Mouse (Mus musculus) neural tube, embryonic 13.5 days (tissue): ENCODE results near the gene Tns1. TPM values are rescaled to one million over a fixed set of nuclear protein-coding genes. Genes with fewer than 3 reads are reported as not detected.

Source experiments
- ATAC-seq: fragments of 200-750 bp; cut with Nextera tagmentation; 2 replicates; pipeline ENCODE4 v1.8.0; 2017; ENCODE audit warnings: low read depth, mild to moderate bottlenecking, moderate TSS enrichment, moderate library complexity
- H3K27ac ChIP-seq: fragments of 300-500 bp; sonication (generic); replicated peaks from 2 replicates; pipeline ENCODE4 v1.5.1; 2015; ENCODE audit warnings: moderate library complexity, mild to moderate bottlenecking, inconsistent platforms
- H3K27me3 ChIP-seq: fragments of 300-500 bp; sonication (generic); 2 replicates; pipeline ENCODE4 v1.6.1; 2015; ENCODE audit warnings: mild to moderate bottlenecking, inconsistent platforms
- H3K36me3 ChIP-seq: fragments of 300-500 bp; sonication (generic); 2 replicates; pipeline ENCODE4 v1.6.1; 2015; ENCODE audit warnings: mild to moderate bottlenecking, inconsistent platforms
- H3K4me1 ChIP-seq: fragments of 300-500 bp; sonication (generic); replicated peaks from 2 replicates; pipeline ENCODE4 v1.6.1; 2015; ENCODE audit warnings: inconsistent platforms
- H3K4me2 ChIP-seq: fragments of 300-500 bp; sonication (generic); 2 replicates; pipeline ENCODE4 v1.6.1; 2015; ENCODE audit warnings: inconsistent platforms, mild to moderate bottlenecking, moderate library complexity
- H3K4me3 ChIP-seq: fragments of 300-500 bp; sonication (generic); 2 replicates; pipeline ENCODE4 v1.5.1; 2015; ENCODE audit warnings: mild to moderate bottlenecking, inconsistent platforms
- H3K9ac ChIP-seq: fragments of 300-500 bp; sonication (generic); 2 replicates; pipeline ENCODE4 v1.6.1; 2015; ENCODE audit warnings: moderate library complexity, mild to moderate bottlenecking, inconsistent platforms
- H3K9me3 ChIP-seq: fragments of 300-500 bp; sonication (generic); 2 replicates; pipeline ENCODE4 v1.6.1; 2016; ENCODE audit warnings: inconsistent platforms
- WGBS: fragments of 180-500 bp; shearing (Covaris S2); methylation state at CpG from one replicate; pipeline ENCODE4 v1.1.7; 2015; 5-methylcytosine and 5-hydroxymethylcytosine counted together
- polyA plus RNA-seq: library from polyadenylated mRNA; unstranded; fragments of >200 nt; fragmentation: Nextera tagmentation; extraction: Ambion mirVana; gene quantifications from 2 replicates; pipeline ENCODE4 v1.2.1, GENCODE M21; 2015

Gene Tns1
- polyA plus RNA-seq, 1 experiment from 2014 or later: 15.8 TPM

GRCm38 (mm10) chr1:73913071-73914005, 210.9 kb downstream of the Tns1 start:
- no peak overlapping the region for H3K27ac ChIP-seq
- no peak for ATAC-seq
- H3K9ac ChIP-seq: no peak overlapping the region; the same call in 1 of the 2 replicates
- H3K36me3 ChIP-seq: peaks cover 9% of the 10 kb centered on the region
- peaks cover 16% of the 10 kb centered on the region for H3K4me1 ChIP-seq
- no peak overlapping the region for H3K4me2 ChIP-seq
- 75% methylated on average over 19 of the region's 19 CpGs for WGBS
- no peaks in the 10 kb centered on the region for H3K9me3 ChIP-seq
- H3K27me3 ChIP-seq: no peaks in the 10 kb centered on the region
- no peak overlapping the region for H3K4me3 ChIP-seq

DNA sequence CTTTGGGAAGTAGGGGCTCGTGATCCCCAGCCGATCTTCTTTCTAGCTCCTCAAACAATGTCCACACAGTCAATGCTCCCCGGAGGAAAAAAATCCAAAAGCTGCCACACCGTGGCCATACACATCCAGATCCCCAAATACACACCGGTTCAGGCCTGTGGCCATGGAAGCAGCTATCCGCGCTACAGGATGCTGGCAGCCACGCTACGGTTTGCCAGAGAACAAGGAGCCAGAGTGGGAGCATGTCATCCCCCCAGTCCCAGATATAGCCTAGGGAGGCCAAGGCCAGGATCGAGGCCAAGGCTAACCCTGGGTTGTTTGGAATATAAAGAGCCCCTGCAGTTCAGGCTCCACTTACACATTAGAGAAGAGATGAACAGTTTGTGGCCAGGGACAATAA, 211.8 kb downstream of the Tns1 start:
- Histone ChIP-seq H3K4me2 (no peak overlapping the region), H3K4me1 (peaks cover 16% of the 10 kb centered on the region), H3K36me3 (peaks cover 9% of the 10 kb centered on the region), H3K27ac (no peak overlapping the region), H3K9ac (no peak overlapping the region), H3K4me3 (no peak overlapping the region), H3K27me3 (no peaks in the 10 kb centered on the region), H3K9me3 (no peaks in the 10 kb centered on the region)
- no peak for ATAC-seq
- 80% methylated on average over 10 of the region's 10 CpGs for WGBS

DNA sequence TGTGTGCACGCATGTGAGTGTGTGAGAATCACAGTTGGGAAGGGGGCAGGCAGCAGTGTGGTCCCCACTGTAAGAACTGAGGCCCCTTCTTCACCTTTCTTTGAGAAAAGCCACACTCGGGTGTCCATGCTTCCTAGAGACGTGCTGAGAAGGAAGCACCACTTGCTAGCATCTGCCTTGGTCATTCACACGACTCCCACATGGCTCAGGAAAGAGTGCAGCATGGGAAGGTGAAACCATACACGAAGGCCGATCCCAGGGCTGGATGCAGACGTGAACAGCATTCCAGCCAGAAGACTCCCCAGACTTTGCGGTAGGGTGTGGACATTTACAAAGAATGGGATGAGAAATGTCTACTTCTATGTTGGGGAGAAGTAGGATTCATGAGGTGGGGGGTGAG, 212.3 kb downstream of the Tns1 start:
- Histone ChIP-seq H3K36me3 (peaks cover 4% of the 10 kb centered on the region), H3K4me1 (peaks cover 16% of the 10 kb centered on the region), H3K4me3 (no peak overlapping the region), H3K27me3 (no peaks in the 10 kb centered on the region), H3K27ac (no peak overlapping the region), H3K9ac (no peak overlapping the region), H3K9me3 (no peaks in the 10 kb centered on the region), H3K4me2 (no peak overlapping the region)
- ATAC-seq: no peak
- WGBS: 90% methylated on average over 8 of the region's 8 CpGs

GRCm38 (mm10) chr1:73910701-73911100, 213.5 kb downstream of the Tns1 start:
- ATAC-seq: no peak
- Histone ChIP-seq H3K4me1 (peaks cover 24% of the 10 kb centered on the region), H3K4me2 (no peak overlapping the region), H3K9me3 (no peaks in the 10 kb centered on the region), H3K36me3 (no peaks in the 10 kb centered on the region), H3K27ac (no peak overlapping the region), H3K9ac (no peak overlapping the region), H3K4me3 (no peak overlapping the region), H3K27me3 (no peaks in the 10 kb centered on the region)
- WGBS: 87% methylated on average over 8 of the region's 8 CpGs

DNA sequence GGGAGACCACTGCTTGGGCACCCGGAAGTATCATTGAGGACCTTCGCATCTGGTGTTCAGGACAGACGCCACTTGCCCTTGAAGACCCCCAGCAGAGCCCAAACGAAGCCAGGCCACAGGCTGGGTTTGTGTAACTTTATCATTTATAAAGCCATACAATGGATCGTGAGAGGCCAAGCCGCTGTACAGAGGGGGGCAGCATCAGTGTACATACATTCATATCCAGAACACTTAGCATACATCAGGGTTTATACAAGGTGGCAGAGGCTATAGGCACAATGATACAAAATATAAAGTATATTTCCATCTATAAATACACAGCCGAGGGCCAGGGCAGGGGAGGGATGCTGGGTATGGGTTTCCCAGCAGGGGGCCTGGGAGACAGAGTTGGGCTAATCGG, 214.1 kb downstream of the Tns1 start:
- Histone ChIP-seq H3K4me1 (peaks cover 27% of the 10 kb centered on the region), H3K4me3 (no peak overlapping the region), H3K9ac (no peak overlapping the region), H3K27ac (no peak overlapping the region), H3K4me2 (no peak overlapping the region), H3K9me3 (no peaks in the 10 kb centered on the region), H3K27me3 (no peaks in the 10 kb centered on the region), H3K36me3 (no peaks in the 10 kb centered on the region)
- 81% methylated on average over 8 of the region's 8 CpGs for WGBS
- ATAC-seq: no peak

- peaks cover 26% of the 10 kb centered on the region for H3K4me1 ChIP-seq
- 60% methylated on average over 2 of the region's 2 CpGs for WGBS
- no peak overlapping the region for H3K4me2 ChIP-seq
- H3K9ac ChIP-seq: no peak overlapping the region
- no peak overlapping the region for H3K27ac ChIP-seq
- no peaks in the 10 kb centered on the region for H3K9me3 ChIP-seq
- no peaks in the 10 kb centered on the region for H3K36me3 ChIP-seq
- no peak for ATAC-seq
- H3K4me3 ChIP-seq: no peak overlapping the region
- H3K27me3 ChIP-seq: no peaks in the 10 kb centered on the region
Observed at GRCm38 (mm10) chr1:73909191-73909983, 214.9 kb downstream of the Tns1 start.

GRCm38 (mm10) chr1:73908081-73908960, 215.9 kb downstream of the Tns1 start:
- WGBS: 71% methylated on average over 13 of the region's 13 CpGs
- Histone ChIP-seq H3K27ac (no peak overlapping the region), H3K4me3 (no peak overlapping the region), H3K4me1 (peaks cover 18% of the 10 kb centered on the region; the same call in 1 of the 2 replicates), H3K9ac (no peak overlapping the region), H3K36me3 (no peaks in the 10 kb centered on the region), H3K9me3 (no peaks in the 10 kb centered on the region), H3K4me2 (no peak overlapping the region), H3K27me3 (no peaks in the 10 kb centered on the region)
- no peak for ATAC-seq

- WGBS: 92% methylated on average over 28 of the region's 28 CpGs
- Histone ChIP-seq H3K36me3 (no peaks in the 10 kb centered on the region), H3K4me1 (peaks cover 20% of the 10 kb centered on the region), H3K4me3 (no peak overlapping the region), H3K27ac (no peak overlapping the region), H3K4me2 (no peak overlapping the region), H3K9me3 (no peaks in the 10 kb centered on the region), H3K9ac (no peak overlapping the region), H3K27me3 (no peaks in the 10 kb centered on the region)
- ATAC-seq: no peak
Observed at GRCm38 (mm10) chr1:73907166-73907565, 217.1 kb downstream of the Tns1 start.

GRCm38 (mm10) chr1:73906376-73906775, 217.9 kb downstream of the Tns1 start:
- Histone ChIP-seq H3K27me3 (no peaks in the 10 kb centered on the region), H3K27ac (no peak overlapping the region), H3K9ac (no peak overlapping the region), H3K4me3 (no peak overlapping the region), H3K36me3 (no peaks in the 10 kb centered on the region), H3K9me3 (no peaks in the 10 kb centered on the region), H3K4me1 (peaks cover 20% of the 10 kb centered on the region), H3K4me2 (no peak overlapping the region)
- 63% methylated on average over 6 of the region's 6 CpGs for WGBS
- no peak for ATAC-seq

GRCm38 (mm10) chr1:73905811-73906190, 218.4 kb downstream of the Tns1 start:
- 75% methylated on average over 5 of the region's 5 CpGs for WGBS
- Histone ChIP-seq H3K4me1 (peaks cover 20% of the 10 kb centered on the region), H3K9ac (no peak overlapping the region), H3K4me2 (no peak overlapping the region), H3K36me3 (no peaks in the 10 kb centered on the region), H3K9me3 (no peaks in the 10 kb centered on the region), H3K27me3 (no peaks in the 10 kb centered on the region), H3K27ac (no peak overlapping the region), H3K4me3 (no peak overlapping the region)
- no peak for ATAC-seq

- Histone ChIP-seq H3K4me1 (peaks cover 20% of the 10 kb centered on the region), H3K27ac (no peak overlapping the region), H3K4me2 (no peak overlapping the region), H3K9me3 (no peaks in the 10 kb centered on the region), H3K4me3 (no peak overlapping the region), H3K9ac (no peak overlapping the region), H3K27me3 (no peaks in the 10 kb centered on the region), H3K36me3 (no peaks in the 10 kb centered on the region)
- ATAC-seq: no peak
- 65% methylated on average over 10 of the region's 10 CpGs for WGBS
Observed at GRCm38 (mm10) chr1:73905111-73905810, 219.0 kb downstream of the Tns1 start.
